Mouse (Mus musculus) embryo, embryonic 9.5 days (tissue): ENCODE measurements at regions not wholly inside any gene's neighbourhood (a gene's known extent, or its start where the extent isn't known, plus 50 kb on each side); places are given as distances from the start of the nearest gene placed in this dataset.

Source experiments
- DNase-seq: peaks from one replicate; pipeline ENCODE4 v3.0.0-alpha.2; 2017; ENCODE audit errors: extremely low spot score

- no peak for DNase-seq
Measured at GRCm38 (mm10) chr12:48705963-48706362, 676.5 kb upstream of the Foxg1 start.

- DNase-seq, result no peak
Measured at GRCm38 (mm10) chr12:48713646-48714045, 668.8 kb upstream of the Foxg1 start.

- DNase-seq, result no peak
Measured at GRCm38 (mm10) chr12:48729851-48730250, 652.6 kb upstream of the Foxg1 start.

GRCm38 (mm10) chr12:48758805-48759396 lies 623.6 kb upstream of the Foxg1 start:
- DNase-seq, result no peak
